Comparison of ENCODE assay signal across 20 mouse cellular contexts in the genomic region with DNA sequence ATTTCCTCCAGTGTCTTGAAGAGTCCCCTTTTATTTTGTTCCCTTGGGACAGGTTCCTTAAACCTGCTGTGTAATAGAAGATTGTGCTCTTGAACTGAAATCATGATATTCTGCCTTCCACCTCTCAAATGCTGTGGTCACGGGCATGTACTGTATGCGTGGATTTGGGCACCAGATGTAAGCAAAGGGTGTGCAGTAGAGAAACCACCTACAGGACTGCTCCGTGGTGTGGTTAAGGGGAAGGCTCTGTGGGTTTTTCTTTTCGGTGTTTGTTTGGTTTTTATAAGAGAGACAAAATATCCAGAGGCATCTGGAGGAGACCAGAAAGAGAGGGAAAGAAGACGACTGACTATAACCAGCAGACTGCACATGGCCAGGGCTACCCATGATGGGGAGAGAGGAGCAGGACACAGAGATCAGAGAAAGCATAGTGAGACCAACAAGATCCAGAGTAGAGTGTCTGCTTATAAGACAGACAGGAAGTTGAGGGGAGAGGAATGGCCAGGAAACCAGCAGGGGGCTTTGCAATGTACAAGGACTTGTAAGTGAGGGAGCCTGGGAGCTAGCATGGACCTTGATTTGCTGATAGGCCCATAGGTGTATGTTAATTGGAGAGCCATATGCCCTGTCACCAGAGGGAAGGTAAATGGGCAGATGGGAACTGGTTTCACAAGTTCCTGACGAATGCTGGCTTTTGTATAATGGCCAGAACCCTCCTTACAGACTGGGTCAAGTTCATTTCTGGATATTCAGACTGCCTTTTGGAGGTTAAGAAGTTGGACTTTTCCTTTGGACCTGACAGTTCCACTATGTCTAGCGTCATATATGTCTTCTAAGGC.
DNase-seq lines count a peak whose midpoint lies in the region; ATAC-seq and TF ChIP-seq lines count a peak whose summit lies in the region.
"Had no signal": no experiment of that assay in that cellular context is flagged by ENCODE, and none has a peak within 500 bp of the region (broad histone marks: within the 10 kb centered on the region; RNA-seq: fewer than 3 reads in every experiment).

No protein-coding gene starts in this region.

- peak; percentile 30 for ATAC-seq in CD4-positive, CD25-positive, alpha-beta regulatory T cell, adult 4 months
- peak; percentile 48 for ATAC-seq in common myeloid progenitor, adult 5-6 weeks (replicated peaks; ENCODE audit: low read depth, poor library complexity, severe bottlenecking)
- no peak for ATAC-seq in midbrain, embryonic 13.5 days

- intact Hi-C loops in left cerebral cortex, adult 2 months (cut with DNase I) = no loop called here

- TF ChIP-seq POLR2A in kidney, adult 2 months (IDR thresholded peaks at IDR 0.05; ENCODE audit: low read depth, low read length) = no peak

- H3K4me3 ChIP-seq in kidney, adult 2 months (ENCODE audit: insufficient read depth, low read depth, low read length) = no peak overlapping the region
- H3K4me3 ChIP-seq in midbrain, embryonic 13.5 days (replicated peaks) = no peak overlapping the region
- no peak overlapping the region for H3K4me3 ChIP-seq in left cerebral cortex, adult 2 months
- H3K4me3 ChIP-seq: embryonic facial prominence, embryonic 13.5 days; hindbrain, embryonic 12.5 days; myocyte; stomach, embryonic 15.5 days had no signal

- no peak for TF ChIP-seq CTCF in kidney, adult 2 months (conservative IDR thresholded peaks at IDR 0.05; ENCODE audit: insufficient read depth, insufficient read length, low read depth, low read length)
- no peak for TF ChIP-seq CTCF in left cerebral cortex, adult 2 months (IDR thresholded peaks at IDR 0.05)

- DNase-seq in kidney, adult 2 months = peak; percentile 58
- DNase-seq in kidney, postnatal 10 days = no peak
- DNase-seq in thymus, postnatal 14 days = peak; percentile 65
- no peak for DNase-seq in left cerebral cortex, adult 2 months (ENCODE audit: extremely low spot score in 1 of 2, low spot score in 2 of 2)
- DNase-seq: adrenal gland, adult 2 months; B cell, adult 2 months; cerebellum, adult 18-20 months; layer of hippocampus, postnatal 36 days; lung, adult 2 months; midbrain, embryonic 14.5 days; right cerebral cortex, adult 18-20 months had no signal

- no peak overlapping the region for H3K9ac ChIP-seq in midbrain, embryonic 13.5 days (replicated peaks)
- H3K9ac ChIP-seq: embryonic facial prominence, embryonic 13.5 days; hindbrain, embryonic 12.5 days; stomach, embryonic 15.5 days had no signal

- H3K4me2 ChIP-seq in midbrain, embryonic 13.5 days (replicated peaks) = no peak overlapping the region
- H3K4me2 ChIP-seq: embryonic facial prominence, embryonic 13.5 days; hindbrain, embryonic 12.5 days; liver, embryonic 11.5 days; stomach, embryonic 15.5 days had no signal

- WGBS in kidney, adult 2 months = 68% methylated on average over 7 of the region's 7 CpGs
- WGBS in midbrain, embryonic 13.5 days = 87% methylated on average over 7 of the region's 7 CpGs

- peak overlapping the region; percentile 71 for H3K27ac ChIP-seq in kidney, adult 2 months (ENCODE audit: insufficient read depth, low read depth, low read length)
- H3K27ac ChIP-seq in midbrain, embryonic 13.5 days = no peak overlapping the region
- H3K27ac ChIP-seq in left cerebral cortex, adult 2 months = no peak overlapping the region
- H3K27ac ChIP-seq: embryonic facial prominence, embryonic 13.5 days; hindbrain, embryonic 12.5 days; macrophage; stomach, embryonic 15.5 days had no signal

- H3K27me3 ChIP-seq in kidney, adult 2 months (replicated peaks; ENCODE audit: control insufficient read depth, insufficient read depth, low read length) = no peaks in the 10 kb centered on the region
- peaks cover 5% of the 10 kb centered on the region; the same call in 1 of the 2 replicates for H3K27me3 ChIP-seq in midbrain, embryonic 13.5 days
- H3K27me3 ChIP-seq: embryonic facial prominence, embryonic 13.5 days; hindbrain, embryonic 12.5 days; stomach, embryonic 15.5 days had no signal

- H3K9me3 ChIP-seq in midbrain, embryonic 13.5 days = no peaks in the 10 kb centered on the region
- H3K9me3 ChIP-seq: embryonic facial prominence, embryonic 13.5 days; hindbrain, embryonic 12.5 days; stomach, embryonic 15.5 days had no signal

- H3K36me3 ChIP-seq in kidney, adult 2 months (ENCODE audit: control insufficient read depth, insufficient read depth, low read length) = no peaks in the 10 kb centered on the region
- no peaks in the 10 kb centered on the region for H3K36me3 ChIP-seq in midbrain, embryonic 13.5 days
- H3K36me3 ChIP-seq: embryonic facial prominence, embryonic 13.5 days; hindbrain, embryonic 12.5 days; stomach, embryonic 15.5 days had no signal

- peaks cover 23% of the 10 kb centered on the region for H3K4me1 ChIP-seq in kidney, adult 2 months (ENCODE audit: control insufficient read depth, insufficient read depth, low read length)
- peaks cover 7% of the 10 kb centered on the region; the same call in 1 of the 2 replicates for H3K4me1 ChIP-seq in midbrain, embryonic 13.5 days (replicated peaks)

Comparison
In these comparisons a context has a peak if more than half of its experiments do, and no peak if none do; other contexts are left out.
1. DNase-seq: peak in kidney, adult 2 months (single experiment) and thymus, postnatal 14 days (single experiment); none in kidney, postnatal 10 days (single experiment) and left cerebral cortex, adult 2 months (0 of 2).